In the genomic region with DNA sequence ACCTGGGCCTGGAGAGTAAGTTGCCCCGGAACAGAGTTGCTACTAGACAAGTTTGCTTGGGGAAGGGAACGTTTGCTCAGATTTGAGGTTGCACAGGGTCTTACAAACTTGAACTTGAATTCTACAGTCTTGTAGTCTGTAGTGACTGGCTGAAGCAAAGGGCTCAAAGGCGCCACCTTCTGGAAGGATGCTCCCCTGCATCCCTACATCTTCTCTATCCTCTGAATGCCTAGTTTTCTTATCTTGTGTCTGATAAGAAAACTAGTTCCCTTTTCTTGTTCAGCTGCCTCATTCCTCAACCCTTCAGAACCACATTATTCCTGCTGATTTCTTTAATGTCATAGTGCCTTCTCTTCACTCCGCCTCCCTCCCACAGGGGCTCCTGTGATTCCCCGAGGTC, we compare ENCODE assay signal across 7 mouse cellular contexts.
DNase-seq lines count a peak whose midpoint lies in the region; ATAC-seq and TF ChIP-seq lines count a peak whose summit lies in the region.
"Not testable (repeated sequence)": the region's sequence is repeated elsewhere in the genome, so short reads cannot be mapped to it uniquely, and the experiment has no call there.

No protein-coding gene starts in this region.

- not testable (repeated sequence) for H3K4me1 ChIP-seq in ES-Bruce4 (ENCODE audit: control insufficient read depth, insufficient read depth, low read length); kidney, adult 2 months (ENCODE audit: control insufficient read depth, insufficient read depth, low read length); liver, embryonic 14.5 days (replicated peaks; ENCODE audit: control insufficient read depth in 2 of 2, insufficient read depth in 2 of 2, low read length in 1 of 2)

- peak; percentile 59 for DNase-seq in adrenal gland, postnatal 10 days
- not testable (repeated sequence) for DNase-seq in gastrocnemius, adult 2 months; liver, embryonic 14.5 days (ENCODE audit: low read depth in 3 of 3, low spot score in 3 of 3)
- DNase-seq in kidney, adult 2 months: peak; percentile 6
- DNase-seq in naive thymus-derived CD4-positive, alpha-beta T cell, adult 2 months (ENCODE audit: low read depth): peak; percentile 17
- peak; percentile 27 for DNase-seq in thymus, postnatal 14 days

- H3K27ac ChIP-seq in ES-Bruce4 (ENCODE audit: insufficient read depth, low read length); gastrocnemius, adult 2 months; kidney, adult 2 months (ENCODE audit: insufficient read depth, low read depth, low read length); liver, embryonic 14.5 days: not testable (repeated sequence)

- TF ChIP-seq CTCF in ES-Bruce4 (IDR thresholded peaks at IDR 0.05; ENCODE audit: low read depth, low read length): peak; percentile 58
- TF ChIP-seq CTCF in gastrocnemius, adult 2 months (IDR thresholded peaks at IDR 0.05): peak; percentile 53
- TF ChIP-seq CTCF in kidney, adult 2 months (conservative IDR thresholded peaks at IDR 0.05; ENCODE audit: insufficient read depth, insufficient read length, low read depth, low read length): peak; percentile 51
- peak; percentile 50 for TF ChIP-seq CTCF in liver, embryonic 14.5 days (IDR thresholded peaks at IDR 0.05; ENCODE audit: low read depth)

- 57% methylated on average over 5 of the region's 5 CpGs for WGBS in kidney, adult 2 months
- 42% methylated on average over 5 of the region's 5 CpGs for WGBS in liver, embryonic 14.5 days (ENCODE audit: insufficient replicate concordance)

- TF ChIP-seq POLR2A in ES-Bruce4 (IDR thresholded peaks at IDR 0.05; ENCODE audit: insufficient read depth, low read length); kidney, adult 2 months (IDR thresholded peaks at IDR 0.05; ENCODE audit: low read depth, low read length): not testable (repeated sequence)

- H3K36me3 ChIP-seq in ES-Bruce4 (ENCODE audit: control insufficient read depth, insufficient read depth, low read length, poor library complexity, severe bottlenecking); kidney, adult 2 months (ENCODE audit: control insufficient read depth, insufficient read depth, low read length); liver, embryonic 14.5 days (replicated peaks; ENCODE audit: control insufficient read depth, insufficient read depth, low read depth): not testable (repeated sequence)

- TF ChIP-seq EP300 in ES-Bruce4 (IDR thresholded peaks at IDR 0.05; ENCODE audit: insufficient read depth, low read depth, low read length); liver, embryonic 14.5 days (IDR thresholded peaks at IDR 0.05; ENCODE audit: low read depth): not testable (repeated sequence)

- H3K9ac ChIP-seq in ES-Bruce4 (ENCODE audit: low read depth, poor library complexity, severe bottlenecking); liver, embryonic 14.5 days (replicated peaks): not testable (repeated sequence)

- H3K27me3 ChIP-seq in ES-Bruce4 (ENCODE audit: control insufficient read depth, insufficient read depth, low read length, poor library complexity, severe bottlenecking); kidney, adult 2 months (replicated peaks; ENCODE audit: control insufficient read depth, insufficient read depth, low read length); liver, embryonic 14.5 days (ENCODE audit: control insufficient read depth, insufficient read depth, low read length): not testable (repeated sequence)

- ATAC-seq in liver, embryonic 14.5 days (ENCODE audit: insufficient read depth): not testable (repeated sequence)

- intact Hi-C loops in gastrocnemius, adult 2 months (cut with DNase I): not testable (repeated sequence)

- H3K9me3 ChIP-seq in ES-Bruce4 (replicated peaks; ENCODE audit: control insufficient read depth, insufficient read depth, low read length, poor library complexity, severe bottlenecking); liver, embryonic 14.5 days (ENCODE audit: control insufficient read depth, low read length): not testable (repeated sequence)

- not testable (repeated sequence) for H3K4me2 ChIP-seq in liver, embryonic 14.5 days (ENCODE audit: low read depth)

- not testable (repeated sequence) for H3K4me3 ChIP-seq in ES-Bruce4 (ENCODE audit: low read depth, low read length); gastrocnemius, adult 2 months; kidney, adult 2 months (ENCODE audit: insufficient read depth, low read depth, low read length); liver, embryonic 14.5 days (ENCODE audit: insufficient read depth in 1 of 2, low read depth in 2 of 2, low read length in 2 of 2)
